Mouse (Mus musculus): Measurements from ENCODE around the gene Dnase2a.

Gene Dnase2a

GRCm38 (mm10) chr8:84908421-84909161 lies at the start of gene Dnase2a:
Gene Dnase2a, plus strand, starts transcription at chr8:84908560.
- peak; percentile 72 to 78 for DNase-seq (ENCODE audit: low spot score in 2 of 2)

GRCm38 (mm10) chr8:84871376-84872308 lies 36.7 kb upstream of the Dnase2a start, which contains the start of gene Syce2:
Gene Syce2, plus strand, starts transcription at chr8:84872111.
- DNase-seq (ENCODE audit: low spot score in 2 of 2): peak in 1 of 2 experiments; percentile 46

GRCm38 (mm10) chr8:84872309-84872965 lies 35.9 kb upstream of the Dnase2a start:
- DNase-seq (ENCODE audit: low spot score in 2 of 2): no peak

- DNase-seq (ENCODE audit: low spot score in 2 of 2): no peak
Observed at GRCm38 (mm10) chr8:84873016-84873415, 35.3 kb upstream of the Dnase2a start.

GRCm38 (mm10) chr8:84874339-84874738 lies 34.0 kb upstream of the Dnase2a start:
- no peak for DNase-seq (ENCODE audit: low spot score in 2 of 2)

- DNase-seq (ENCODE audit: low spot score in 2 of 2): no peak
Observed at GRCm38 (mm10) chr8:84877297-84878035, 30.9 kb upstream of the Dnase2a start.

GRCm38 (mm10) chr8:84878915-84879314 lies 29.4 kb upstream of the Dnase2a start:
- no peak for DNase-seq (ENCODE audit: low spot score in 2 of 2)

GRCm38 (mm10) chr8:84884728-84885127 lies 23.6 kb upstream of the Dnase2a start:
- DNase-seq (ENCODE audit: low spot score in 2 of 2): no peak

- no peak for DNase-seq (ENCODE audit: low spot score in 2 of 2)
Observed at GRCm38 (mm10) chr8:84888280-84888679, 20.1 kb upstream of the Dnase2a start.

GRCm38 (mm10) chr8:84889141-84889540 lies 19.2 kb upstream of the Dnase2a start:
- DNase-seq (ENCODE audit: low spot score in 2 of 2): no peak

GRCm38 (mm10) chr8:84892993-84893708 lies 15.2 kb upstream of the Dnase2a start:
- no peak for DNase-seq (ENCODE audit: low spot score in 2 of 2)

GRCm38 (mm10) chr8:84893709-84894134 lies 14.6 kb upstream of the Dnase2a start, which contains the start of gene Gcdh:
Gene Gcdh, minus strand, starts transcription at chr8:84893921.
- DNase-seq (ENCODE audit: low spot score in 2 of 2): peak; percentile 93 to 94

GRCm38 (mm10) chr8:84895963-84896362 lies 12.4 kb upstream of the Dnase2a start:
- no peak for DNase-seq (ENCODE audit: low spot score in 2 of 2)

- no peak for DNase-seq (ENCODE audit: low spot score in 2 of 2)
Observed at GRCm38 (mm10) chr8:84901071-84901470, 7.3 kb upstream of the Dnase2a start.

GRCm38 (mm10) chr8:84901752-84902151 lies 6.6 kb upstream of the Dnase2a start, which contains the start of gene Klf1:
Gene Klf1, plus strand, starts transcription at chr8:84901928.
- no peak for DNase-seq (ENCODE audit: low spot score in 2 of 2)

- no peak for DNase-seq (ENCODE audit: low spot score in 2 of 2)
Observed at GRCm38 (mm10) chr8:84902367-84902919, 5.9 kb upstream of the Dnase2a start.

GRCm38 (mm10) chr8:84902920-84903661 lies 5.3 kb upstream of the Dnase2a start:
- peak; percentile 88 to 93 for DNase-seq (ENCODE audit: low spot score in 2 of 2)

GRCm38 (mm10) chr8:84904351-84904750 lies 4.0 kb upstream of the Dnase2a start:
- no peak for DNase-seq (ENCODE audit: low spot score in 2 of 2)

GRCm38 (mm10) chr8:84907037-84907436 lies 1.3 kb upstream of the Dnase2a start:
- DNase-seq (ENCODE audit: low spot score in 2 of 2): no peak

Measured in right cerebral cortex, adult 2 months (tissue).